Mouse (Mus musculus): ENCODE measurements around the gene Shf. TPM values are rescaled to one million over a fixed set of nuclear protein-coding genes. Genes with fewer than 3 reads are reported as not detected.
"Not testable (repeated sequence)": the region's sequence is repeated elsewhere in the genome, so short reads cannot be mapped to it uniquely, and the experiment has no call there.

The Shf gene
- total RNA-seq (2021): 10 to 100 TPM; 70.3 to 78.4 TPM
- long read RNA-seq, experiment 1, partial matches to known transcripts: 1 of 20 reads
- long read RNA-seq, experiment 1, other reads (novel, unspliced or antisense): 19 of 20 reads
- long read RNA-seq, experiment 2, partial matches to known transcripts: 0 of 23 reads
- long read RNA-seq, experiment 2, other reads (novel, unspliced or antisense): 23 of 23 reads

DNA sequence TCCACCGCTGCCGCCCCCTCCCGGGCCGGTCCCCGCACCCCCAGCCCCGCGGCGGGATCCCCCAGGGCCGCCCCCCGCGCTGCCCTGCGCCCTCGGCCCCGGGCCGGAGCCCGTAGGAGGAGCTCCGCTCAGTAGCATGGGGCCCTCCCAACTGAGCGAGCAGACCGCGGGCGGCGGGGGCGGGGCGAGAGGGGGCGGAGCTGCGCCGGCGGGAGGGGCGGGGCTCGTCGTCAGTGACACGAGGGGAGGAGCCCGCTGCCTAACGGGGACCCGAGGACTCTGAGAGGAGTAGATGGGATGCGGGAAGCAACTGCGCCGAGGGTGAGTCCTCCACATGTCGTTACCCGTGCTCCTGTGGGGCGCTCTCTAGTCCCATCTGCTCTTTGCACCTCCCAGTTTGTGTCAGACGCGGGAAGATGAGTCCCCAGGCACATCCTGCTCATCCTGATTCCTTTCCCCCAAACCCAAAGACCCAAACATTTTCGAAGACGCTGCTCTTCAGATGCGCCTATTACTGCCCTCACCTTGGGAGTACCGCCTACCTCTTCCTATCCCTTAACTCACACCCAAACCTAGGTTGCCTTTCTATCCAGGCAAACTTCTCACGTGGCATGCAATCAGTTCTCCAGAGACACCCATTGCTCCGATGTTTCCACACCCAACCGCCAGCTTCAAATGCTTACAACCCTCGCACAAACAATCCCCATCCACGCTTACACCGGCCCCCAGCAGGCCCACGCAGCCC, at the start of gene Shf:
TSS of gene Shf (minus strand) at position 168 of the 745 bp plus-strand sequence.
- no peak for TF ChIP-seq CTCF (IDR thresholded peaks at IDR 0.05)
- intact Hi-C loops (cut with DNase I): loop anchor here (2.0 kb wide), 1 partner anchor 20 kb away; no protein-coding TSS in a partner anchor
- Histone ChIP-seq H3K4me3 (peak within 1 kb of the TSS; percentile 68), H3K27ac (peak within 1 kb of the TSS; percentile 76)
- peak; percentile 90 for DNase-seq (ENCODE audit: extremely low spot score in 1 of 2, low spot score in 2 of 2)

DNA sequence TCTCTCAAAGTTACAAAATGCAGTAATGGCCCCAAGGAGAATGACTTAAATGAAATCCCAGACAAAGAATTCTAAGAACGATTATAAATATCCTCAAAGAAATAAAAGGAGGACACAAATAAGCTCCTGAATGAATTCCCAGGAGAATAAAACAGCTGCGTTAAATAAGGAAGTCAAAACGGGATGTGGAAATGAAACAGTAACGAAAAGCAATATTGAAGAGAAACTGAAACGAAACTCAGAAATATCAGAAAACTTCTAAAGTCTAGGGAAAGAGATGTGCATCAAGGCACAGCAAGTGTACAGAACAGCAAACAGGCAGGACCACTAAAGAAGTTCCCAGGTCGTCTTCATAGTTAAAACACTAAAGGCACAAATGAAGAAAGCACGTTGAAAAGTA, 40.0 kb upstream of the Shf start:
- Histone ChIP-seq H3K27ac (no peak overlapping the region), H3K4me3 (no peak overlapping the region)
- DNase-seq (ENCODE audit: extremely low spot score in 1 of 2, low spot score in 2 of 2): no peak
- intact Hi-C loops (cut with DNase I): no loop called here
- no peak for TF ChIP-seq CTCF (IDR thresholded peaks at IDR 0.05)

DNA sequence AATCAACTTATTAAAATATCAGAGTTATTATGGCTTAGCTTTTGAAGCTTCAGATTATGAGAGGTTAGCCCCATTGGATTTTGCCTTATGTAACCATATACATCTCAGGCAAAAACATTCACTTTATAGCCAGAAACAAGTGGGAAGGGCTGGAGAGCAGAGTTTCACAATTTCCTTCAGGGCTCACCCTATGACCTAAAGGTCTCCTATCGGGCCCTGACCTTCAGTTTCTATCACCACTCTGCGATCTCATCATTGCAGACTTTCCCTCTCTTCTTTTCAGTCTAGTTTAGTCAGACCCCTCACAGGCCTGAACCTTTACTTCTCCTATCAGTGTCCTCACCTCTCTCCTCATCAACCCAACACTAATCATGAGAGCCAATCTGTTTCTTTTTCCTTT, 38.6 kb upstream of the Shf start:
- no peak for DNase-seq (ENCODE audit: extremely low spot score in 1 of 2, low spot score in 2 of 2)
- Histone ChIP-seq H3K27ac (no peak overlapping the region), H3K4me3 (no peak overlapping the region)
- intact Hi-C loops (cut with DNase I): no loop called here
- TF ChIP-seq CTCF (IDR thresholded peaks at IDR 0.05): no peak

DNA sequence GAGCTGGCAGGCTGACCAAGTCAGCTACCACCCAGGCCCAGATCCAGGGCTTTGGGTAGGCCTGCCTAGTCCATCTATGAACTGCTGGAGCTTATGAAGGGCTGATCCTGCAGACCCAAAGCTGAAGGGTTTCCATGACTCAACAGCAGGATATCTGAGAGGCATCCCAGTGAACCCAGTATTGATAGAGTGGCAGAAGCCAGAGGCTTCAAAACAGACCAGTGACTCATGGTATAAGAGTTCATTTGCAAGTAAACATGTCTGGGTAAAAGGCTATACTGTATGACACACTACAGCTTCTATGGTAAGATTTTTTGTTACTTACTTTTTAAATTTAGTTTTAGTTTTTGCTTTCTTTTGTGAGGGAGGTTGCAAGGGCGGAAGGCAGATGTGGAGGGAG, 27.2 kb upstream of the Shf start:
- Histone ChIP-seq H3K4me3 (no peak overlapping the region), H3K27ac (no peak overlapping the region)
- no peak for TF ChIP-seq CTCF (IDR thresholded peaks at IDR 0.05)
- DNase-seq (ENCODE audit: extremely low spot score in 1 of 2, low spot score in 2 of 2): no peak
- intact Hi-C loops (cut with DNase I): loop anchor here (5.0 kb wide), 1 partner anchor 81 kb away; no protein-coding TSS in a partner anchor

DNA sequence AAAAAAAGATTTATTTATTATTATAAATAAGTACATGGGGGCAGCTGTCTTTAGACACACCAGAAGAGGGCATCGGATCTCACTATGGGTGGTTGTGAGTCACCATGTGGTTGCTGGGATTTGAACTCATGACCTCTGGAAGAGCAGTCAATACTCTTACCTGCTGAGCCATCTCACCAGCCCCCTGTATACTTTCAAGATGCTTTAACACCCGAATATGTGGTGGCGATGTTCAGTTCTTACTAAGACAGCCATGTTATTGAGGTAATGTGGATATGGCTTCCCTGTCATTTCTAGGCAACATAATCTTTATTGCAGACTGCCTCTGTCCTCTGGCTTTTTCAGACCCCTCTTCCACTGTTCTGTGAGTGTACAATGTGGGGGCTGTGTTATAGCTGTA, 18.2 kb upstream of the Shf start:
- DNase-seq (ENCODE audit: extremely low spot score in 1 of 2, low spot score in 2 of 2); H3K4me3 ChIP-seq; H3K27ac ChIP-seq; intact Hi-C loops (cut with DNase I): not testable (repeated sequence)

DNA sequence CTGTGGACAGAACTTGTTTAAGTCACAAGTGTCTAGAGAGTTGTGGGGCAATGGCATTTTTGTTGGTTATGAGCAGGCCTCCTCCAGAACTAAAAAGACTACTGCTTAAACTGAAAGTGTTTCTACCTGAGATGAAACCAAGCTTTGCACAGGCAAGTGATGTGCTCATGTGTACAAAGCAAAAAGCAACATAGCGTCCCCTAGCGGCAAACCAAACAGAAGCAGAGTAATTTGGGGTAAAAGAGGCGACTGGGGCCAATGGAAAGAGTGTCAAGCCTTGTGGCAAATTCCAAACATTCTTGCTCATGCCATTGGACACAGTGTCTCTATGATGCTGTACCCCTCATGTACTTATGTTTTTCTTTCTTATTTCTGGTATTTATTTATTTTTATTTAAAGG, 16.1 kb upstream of the Shf start:
- Histone ChIP-seq H3K4me3 (no peak overlapping the region), H3K27ac (no peak overlapping the region)
- TF ChIP-seq CTCF (IDR thresholded peaks at IDR 0.05): no peak
- intact Hi-C loops (cut with DNase I): no loop called here
- no peak for DNase-seq (ENCODE audit: extremely low spot score in 1 of 2, low spot score in 2 of 2)

DNA sequence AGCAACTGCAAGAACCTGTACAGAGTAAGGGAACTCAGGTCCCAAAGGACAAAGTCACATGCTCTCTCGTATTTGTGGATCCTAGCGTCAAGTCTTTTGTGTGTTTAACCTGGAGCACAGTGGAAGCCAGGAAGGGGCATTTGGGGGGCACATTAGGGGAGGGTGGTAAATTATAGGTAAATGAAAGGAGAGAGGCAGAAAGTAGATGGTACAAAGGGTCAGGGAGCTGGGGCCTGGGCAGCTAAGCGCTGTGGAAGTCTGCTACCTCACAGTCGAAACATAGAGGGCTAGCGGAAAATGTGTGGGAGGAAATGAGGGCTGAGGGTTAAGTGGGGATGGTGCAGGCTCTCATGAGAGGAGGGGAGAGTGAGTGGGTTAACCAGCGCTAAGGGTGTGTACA, 13.2 kb upstream of the Shf start:
- Histone ChIP-seq H3K27ac (no peak overlapping the region), H3K4me3 (no peak overlapping the region)
- DNase-seq (ENCODE audit: extremely low spot score in 1 of 2, low spot score in 2 of 2): no peak
- no peak for TF ChIP-seq CTCF (IDR thresholded peaks at IDR 0.05)
- intact Hi-C loops (cut with DNase I): loop anchor here (5.0 kb wide), 1 partner anchor 370 kb away; no protein-coding TSS in a partner anchor

DNA sequence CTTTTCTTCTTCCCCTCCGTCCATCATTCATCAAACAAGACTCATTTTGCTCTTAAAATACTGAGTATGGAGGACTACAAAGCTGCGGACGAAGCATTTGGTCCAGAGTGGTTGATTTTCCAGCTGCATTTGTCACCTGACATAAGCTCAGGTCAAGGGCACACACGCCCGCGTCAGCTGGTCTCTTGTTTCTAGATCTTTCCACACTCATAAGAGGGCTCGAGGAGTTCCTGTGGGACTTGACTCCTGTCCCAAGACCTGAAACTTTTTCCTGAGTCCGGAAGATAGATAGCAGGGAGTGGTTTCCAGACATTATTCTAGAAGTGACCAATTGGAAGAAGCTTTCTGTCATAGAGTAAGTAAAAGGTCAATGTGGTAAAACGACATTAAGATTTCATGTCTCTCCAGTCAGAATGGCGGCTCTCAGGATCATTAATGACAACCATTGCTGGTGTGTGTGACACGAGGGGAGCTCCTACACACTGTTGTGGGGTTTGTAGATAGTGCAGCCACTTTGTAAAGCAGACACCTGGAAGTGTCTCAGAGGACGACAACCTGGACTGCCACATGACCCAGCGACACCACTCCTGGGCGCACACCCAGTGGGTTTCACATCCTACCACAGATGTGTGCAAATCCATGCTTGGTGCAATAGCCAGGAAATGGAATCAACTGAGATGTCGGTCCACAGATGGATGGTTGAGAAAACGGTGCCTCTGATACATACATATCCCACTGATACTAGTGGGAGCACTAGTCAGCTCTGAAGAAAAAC, 12.6 kb upstream of the Shf start:
- H3K4me3 ChIP-seq: no peak overlapping the region
- TF ChIP-seq CTCF (IDR thresholded peaks at IDR 0.05): no peak
- H3K27ac ChIP-seq: no peak overlapping the region; the same call in 1 of the 2 replicates
- intact Hi-C loops (cut with DNase I): loop anchor here (1.0 to 5.0 kb wide), 3 partner anchors 85 to 371 kb away; no protein-coding TSS in a partner anchor
- no peak for DNase-seq (ENCODE audit: extremely low spot score in 1 of 2, low spot score in 2 of 2)

DNA sequence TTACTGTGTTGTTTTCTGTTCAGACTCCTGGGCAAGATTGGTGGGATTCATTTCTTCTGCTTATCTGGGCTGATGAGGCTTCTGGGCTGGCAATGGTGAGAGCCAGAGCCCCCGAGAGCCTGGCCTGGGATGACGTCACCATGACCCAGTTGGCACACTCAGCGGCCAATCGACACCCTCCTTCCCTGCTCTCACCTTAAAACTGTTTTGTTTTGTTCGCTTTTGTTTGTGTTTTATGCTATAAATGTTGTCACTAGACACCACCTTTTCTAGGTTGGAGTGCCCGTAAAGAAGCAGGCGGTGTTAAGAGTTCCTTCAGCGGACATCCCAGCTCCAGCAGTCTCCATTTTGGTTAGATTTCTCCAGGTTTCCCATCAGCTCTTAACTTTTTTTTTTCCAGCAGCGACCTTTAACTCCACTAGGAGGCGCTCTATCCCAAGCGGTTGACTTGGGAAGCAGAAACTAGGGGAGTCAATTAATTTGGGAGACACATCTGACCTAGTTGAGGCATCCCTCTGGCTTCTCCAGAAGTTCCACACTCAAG, 11.9 kb upstream of the Shf start:
- DNase-seq (ENCODE audit: extremely low spot score in 1 of 2, low spot score in 2 of 2): peak in 1 of 2 experiments; percentile 51
- intact Hi-C loops (cut with DNase I): loop anchor here (1.0 to 5.0 kb wide), 3 partner anchors 86 to 371 kb away; no protein-coding TSS in a partner anchor
- peak overlapping the region; percentile 44 for H3K4me3 ChIP-seq
- H3K27ac ChIP-seq: peak overlapping the region; percentile 67
- peak; percentile 89 for TF ChIP-seq CTCF (IDR thresholded peaks at IDR 0.05)

DNA sequence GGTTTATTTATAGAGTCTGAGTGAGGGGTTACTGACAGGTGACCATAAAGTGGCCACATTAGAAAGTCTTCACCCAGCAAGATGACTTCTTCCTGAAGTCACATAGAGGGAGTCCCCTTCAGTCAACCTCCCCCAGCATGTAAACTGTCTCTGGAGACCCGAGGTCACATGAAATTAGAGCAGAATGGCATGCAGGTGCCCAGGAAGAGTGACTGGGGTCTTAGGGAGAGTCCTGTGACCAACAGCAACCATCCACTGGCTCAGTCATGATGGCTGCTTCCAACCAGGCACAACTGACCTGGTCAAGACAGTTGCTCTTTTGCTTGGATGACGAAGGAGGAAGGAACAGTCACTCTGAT, 10.3 kb upstream of the Shf start:
- Histone ChIP-seq H3K4me3 (no peak overlapping the region), H3K27ac (no peak overlapping the region)
- no peak for DNase-seq (ENCODE audit: extremely low spot score in 1 of 2, low spot score in 2 of 2)
- intact Hi-C loops (cut with DNase I): loop anchor here (2.0 to 5.0 kb wide), 4 partner anchors 147 to 323 kb away; partner anchors contain the start of genes Gatm, Slc30a4 and Sord
- no peak for TF ChIP-seq CTCF (IDR thresholded peaks at IDR 0.05)

DNA sequence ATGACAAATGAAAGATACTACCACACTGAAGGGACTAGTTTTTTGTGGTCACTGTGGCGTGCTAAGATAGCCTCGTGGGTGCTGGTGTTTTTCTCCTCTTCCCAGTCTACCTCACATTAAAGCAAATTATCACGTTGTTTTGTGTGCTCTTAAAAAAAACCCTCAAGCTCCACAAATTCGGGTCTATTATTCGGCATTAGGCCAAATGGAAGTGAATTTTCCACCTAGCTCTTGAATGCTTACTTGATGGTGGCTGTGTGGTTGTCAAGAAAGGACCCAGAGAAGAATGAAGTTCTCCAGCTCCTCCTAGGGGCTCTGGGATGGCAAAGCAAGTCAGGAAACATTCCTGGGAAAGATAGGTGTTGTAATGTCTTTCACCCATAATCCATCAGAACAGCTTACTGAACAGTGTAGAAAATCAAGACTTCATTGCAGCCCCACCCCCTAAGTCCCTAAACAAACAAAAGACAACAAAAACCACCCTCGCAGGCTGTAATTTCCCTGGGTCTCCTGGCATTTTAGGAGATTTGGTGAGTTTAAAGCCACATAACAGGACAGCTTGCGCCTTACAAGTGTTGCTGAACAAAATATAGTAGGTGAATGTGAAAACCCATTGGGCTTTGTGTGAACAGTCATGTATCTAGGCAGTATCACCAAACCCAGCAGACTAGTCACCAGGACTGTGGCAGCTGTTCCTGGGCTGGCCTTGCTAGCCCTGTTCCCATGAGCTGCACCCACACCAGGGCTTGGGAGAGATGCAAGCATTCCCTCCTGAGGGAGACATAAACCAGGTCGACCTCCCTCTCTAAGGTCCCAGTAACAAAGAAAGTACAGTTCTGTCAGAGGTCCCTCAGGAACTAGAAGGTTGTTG, 9.7 kb upstream of the Shf start:
- intact Hi-C loops (cut with DNase I): loop anchor here (1.0 to 5.0 kb wide), 6 partner anchors 30 to 324 kb away; partner anchors contain the start of genes Gatm, Slc30a4 and Sord
- DNase-seq (ENCODE audit: extremely low spot score in 1 of 2, low spot score in 2 of 2): no peak
- TF ChIP-seq CTCF (IDR thresholded peaks at IDR 0.05): peak; percentile 72
- Histone ChIP-seq H3K4me3 (peak overlapping the region; percentile 70), H3K27ac (peak overlapping the region; percentile 97; the same call in 1 of the 2 replicates)

All from left cerebral cortex, adult 2 months (tissue).